Mouse (Mus musculus) limb, embryonic 13.5 days (tissue): ENCODE measurements around the gene Fan1. TPM values are rescaled to one million over a fixed set of nuclear protein-coding genes. Genes with fewer than 3 reads are reported as not detected.

ENCODE experiments used
- ATAC-seq: fragments of 200-750 bp; cut with Nextera tagmentation; 2 replicates; pipeline ENCODE4 v1.8.0; 2017; ENCODE audit warnings: low read depth, moderate number of reproducible peaks, moderate TSS enrichment; ENCODE audit not compliant: low FRiP score
- H3K27ac ChIP-seq: fragments of 300-500 bp; sonication (generic); 2 replicates; pipeline ENCODE4 v1.5.1; 2015; ENCODE audit warnings: inconsistent platforms, mild to moderate bottlenecking, moderate library complexity
- H3K27me3 ChIP-seq: fragments of 300-500 bp; sonication (generic); 2 replicates; pipeline ENCODE4 v1.6.1; 2015; ENCODE audit warnings: mild to moderate bottlenecking, inconsistent platforms
- H3K36me3 ChIP-seq: fragments of 300-500 bp; sonication (generic); 2 replicates; pipeline ENCODE4 v1.6.1; 2015; ENCODE audit warnings: inconsistent platforms, mild to moderate bottlenecking, moderate library complexity
- H3K4me1 ChIP-seq: fragments of 300-500 bp; sonication (generic); 2 replicates; pipeline ENCODE4 v1.6.1; 2015; ENCODE audit warnings: inconsistent platforms
- H3K4me2 ChIP-seq: fragments of 300-500 bp; sonication (generic); replicated peaks from 2 replicates; pipeline ENCODE4 v1.6.1; 2015; ENCODE audit warnings: inconsistent platforms, mild to moderate bottlenecking, moderate library complexity
- H3K4me3 ChIP-seq: fragments of 300-500 bp; sonication (generic); 2 replicates; pipeline ENCODE4 v1.5.1; 2015; ENCODE audit warnings: moderate library complexity, mild to moderate bottlenecking, inconsistent platforms
- H3K9ac ChIP-seq: fragments of 300-500 bp; sonication (generic); 2 replicates; pipeline ENCODE4 v1.6.1; 2015; ENCODE audit warnings: mild to moderate bottlenecking, inconsistent platforms
- H3K9me3 ChIP-seq: fragments of 300-500 bp; sonication (generic); 2 replicates; pipeline ENCODE4 v1.6.1; 2016; ENCODE audit warnings: inconsistent platforms
- WGBS: fragments of 180-500 bp; shearing (Covaris S2); methylation state at CpG from one replicate; pipeline ENCODE4 v1.1.7; 2015; 5-methylcytosine and 5-hydroxymethylcytosine counted together
- polyA plus RNA-seq: library from polyadenylated mRNA; unstranded; fragments of >200 nt; fragmentation: Nextera tagmentation; extraction: Ambion mirVana; gene quantifications from 2 replicates; pipeline ENCODE4 v1.2.1, GENCODE M21; 2015

The Fan1 gene
- polyA plus RNA-seq, 1 experiment from 2014 or later: 10.7 TPM

DNA sequence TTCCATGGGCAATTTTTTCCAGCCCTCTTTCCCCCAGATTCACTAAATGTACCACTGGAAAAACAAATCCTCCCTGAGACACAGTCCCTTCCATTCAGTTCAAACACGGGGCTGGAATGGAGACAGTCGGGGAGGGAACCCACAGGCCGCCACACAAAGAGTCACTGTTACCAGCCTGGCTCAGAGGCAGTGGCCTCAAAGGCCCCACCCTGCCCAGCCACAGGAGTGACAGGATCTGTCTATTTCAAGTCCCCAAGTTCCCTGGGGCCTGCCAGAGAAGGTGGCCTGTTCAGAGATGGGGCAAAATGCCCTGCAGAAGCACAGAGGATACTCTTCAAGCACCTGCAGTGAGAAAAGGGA is 13.3 kb downstream of the Fan1 start:
- ATAC-seq: peak; percentile 71
- no peaks in the 10 kb centered on the region for H3K9me3 ChIP-seq
- H3K4me1 ChIP-seq: no peaks in the 10 kb centered on the region
- H3K27me3 ChIP-seq: no peaks in the 10 kb centered on the region
- H3K27ac ChIP-seq: peak overlapping the region; percentile 80
- no peak overlapping the region for H3K4me2 ChIP-seq
- H3K4me3 ChIP-seq: no peak overlapping the region
- H3K36me3 ChIP-seq: peaks cover 88% of the 10 kb centered on the region
- no peak overlapping the region for H3K9ac ChIP-seq
- 80% methylated on average over 3 of the region's 3 CpGs for WGBS

DNA sequence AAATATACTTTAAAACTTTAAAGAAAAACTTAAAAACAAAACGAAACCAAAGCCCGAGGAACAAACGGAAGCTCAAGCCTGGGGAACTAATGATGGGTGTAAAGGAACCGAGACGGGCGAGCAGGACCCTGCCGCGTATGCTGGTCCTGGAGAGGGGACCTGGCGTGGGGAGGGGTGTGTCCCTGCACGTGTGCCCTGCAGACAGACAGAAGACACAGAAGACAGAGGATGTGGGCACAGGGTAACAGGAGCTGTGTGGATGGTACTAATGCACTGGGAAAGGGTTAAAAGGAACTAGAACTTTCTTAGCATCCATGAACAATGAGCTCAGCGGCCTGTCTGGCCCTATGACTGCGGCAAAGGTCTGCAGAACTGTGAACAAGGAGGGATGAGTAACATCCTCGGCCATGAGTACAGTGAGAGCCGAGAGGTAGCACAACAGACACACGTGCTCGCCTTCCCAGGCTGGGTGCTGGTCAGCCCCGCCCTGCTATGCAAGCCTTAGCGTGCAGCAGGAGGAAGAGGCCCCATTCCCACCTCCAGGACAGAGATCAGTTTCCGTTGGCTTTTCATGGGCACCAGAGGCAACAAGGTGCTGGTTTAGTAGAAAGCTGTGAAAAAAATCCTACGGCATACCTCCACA is 13.8 kb downstream of the Fan1 start:
- peak; percentile 80 for ATAC-seq
- no peaks in the 10 kb centered on the region for H3K27me3 ChIP-seq
- H3K27ac ChIP-seq: peak overlapping the region; percentile 82
- H3K9ac ChIP-seq: no peak overlapping the region
- no peaks in the 10 kb centered on the region for H3K9me3 ChIP-seq
- H3K4me3 ChIP-seq: no peak overlapping the region
- no peak overlapping the region for H3K4me2 ChIP-seq
- H3K4me1 ChIP-seq: no peaks in the 10 kb centered on the region
- 84% methylated on average over 20 of the region's 20 CpGs for WGBS
- peaks cover 89% of the 10 kb centered on the region for H3K36me3 ChIP-seq

DNA sequence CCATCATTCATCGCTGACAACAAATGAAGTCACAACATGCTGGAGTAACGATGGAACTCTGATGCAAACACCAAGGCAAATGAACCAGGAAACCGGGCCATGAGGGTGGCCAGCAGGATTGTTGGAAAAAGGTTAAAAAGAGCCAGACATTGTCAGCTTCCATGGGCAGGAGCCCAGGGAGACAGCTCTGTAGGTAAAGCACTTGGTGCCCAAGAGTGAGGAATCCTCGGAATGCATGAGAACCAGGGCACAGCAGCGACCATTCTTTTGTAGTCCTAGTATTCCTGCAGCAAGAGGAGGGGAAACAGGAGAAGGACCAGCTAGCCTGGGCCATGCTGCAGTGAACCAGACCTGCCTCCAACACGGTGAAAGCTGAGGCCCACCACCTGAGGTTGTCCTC is 15.2 kb downstream of the Fan1 start:
- no peak overlapping the region for H3K27ac ChIP-seq

DNA sequence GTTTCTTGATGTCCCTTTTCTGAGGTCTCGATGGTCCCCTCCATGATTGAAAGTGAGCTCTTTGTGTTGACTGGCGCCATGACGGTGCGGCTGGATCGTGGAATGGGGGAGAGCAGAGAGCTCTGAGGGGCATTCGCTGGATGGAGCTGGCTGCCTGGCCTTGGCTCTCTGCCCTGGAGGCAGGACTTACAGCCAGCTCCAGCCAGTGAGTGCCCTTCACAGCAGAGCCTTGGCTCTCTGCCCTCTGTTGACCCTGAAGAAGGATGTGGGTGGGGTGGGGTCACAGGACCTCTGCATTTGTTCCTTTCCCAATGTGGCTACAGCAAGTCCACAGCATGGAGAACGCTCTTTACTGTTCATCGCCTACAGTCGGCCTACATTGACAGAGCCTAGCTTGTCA is 16.5 kb downstream of the Fan1 start:
- Histone ChIP-seq H3K27ac (no peak overlapping the region), H3K4me2 (no peak overlapping the region), H3K4me1 (no peaks in the 10 kb centered on the region), H3K4me3 (no peak overlapping the region), H3K9me3 (no peaks in the 10 kb centered on the region), H3K36me3 (peaks cover 85% of the 10 kb centered on the region), H3K9ac (no peak overlapping the region), H3K27me3 (no peaks in the 10 kb centered on the region)
- ATAC-seq: no peak
- WGBS: 93% methylated on average over 9 of the region's 9 CpGs

More for the DNA sequence above, 15.2 kb downstream of the Fan1 start:
- Histone ChIP-seq H3K36me3 (peaks cover 85% of the 10 kb centered on the region), H3K27me3 (no peaks in the 10 kb centered on the region), H3K4me1 (no peaks in the 10 kb centered on the region), H3K4me2 (no peak overlapping the region), H3K9me3 (no peaks in the 10 kb centered on the region), H3K4me3 (no peak overlapping the region), H3K9ac (no peak overlapping the region)
- 90% methylated on average over 6 of the region's 6 CpGs for WGBS
- no peak for ATAC-seq

DNA sequence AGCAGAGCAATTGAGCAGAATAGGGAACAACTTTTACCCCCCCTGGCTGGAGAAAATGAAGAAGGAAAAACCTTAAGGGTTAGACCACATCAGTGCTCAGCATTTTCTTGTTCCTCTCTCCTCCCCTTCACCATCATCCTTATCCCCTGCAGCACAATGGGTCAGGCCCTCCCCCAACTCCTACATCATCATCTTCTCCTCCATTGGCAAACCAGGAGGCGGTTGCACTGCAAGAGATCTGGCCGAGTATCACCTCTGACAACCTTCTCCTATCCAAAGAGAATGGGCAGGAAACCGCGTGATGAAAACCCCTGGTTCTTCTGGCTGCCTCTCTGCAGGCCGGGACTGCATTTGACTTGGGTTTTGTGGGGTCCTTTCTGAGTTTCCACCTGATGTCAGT is 17.2 kb downstream of the Fan1 start:
- H3K4me3 ChIP-seq: no peak overlapping the region
- ATAC-seq: no peak
- H3K27me3 ChIP-seq: no peaks in the 10 kb centered on the region
- peaks cover 85% of the 10 kb centered on the region for H3K36me3 ChIP-seq
- H3K27ac ChIP-seq: no peak overlapping the region
- H3K9ac ChIP-seq: no peak overlapping the region
- no peak overlapping the region for H3K4me2 ChIP-seq
- 95% methylated on average over 5 of the region's 5 CpGs for WGBS
- H3K4me1 ChIP-seq: no peaks in the 10 kb centered on the region
- no peaks in the 10 kb centered on the region for H3K9me3 ChIP-seq

DNA sequence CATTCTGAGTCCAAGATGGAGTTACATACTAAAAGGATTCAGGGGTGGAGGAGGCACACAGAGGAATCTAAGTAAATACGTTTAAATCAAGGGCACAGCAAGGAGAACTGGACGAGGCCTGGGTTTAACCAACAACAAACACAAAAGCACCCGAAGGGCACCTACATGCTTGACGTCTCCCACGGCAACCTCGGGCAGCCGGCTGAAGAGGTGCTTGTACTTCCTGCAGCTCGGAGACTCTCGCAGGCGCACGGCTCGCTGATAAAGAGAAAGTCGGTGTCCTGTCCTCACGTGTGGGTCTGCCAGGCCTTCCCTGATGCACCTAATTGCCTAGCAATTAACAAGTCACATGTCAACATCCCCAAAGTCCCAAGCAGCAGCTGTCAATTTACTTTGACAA is 19.7 kb downstream of the Fan1 start:
- H3K27me3 ChIP-seq: no peaks in the 10 kb centered on the region
- no peaks in the 10 kb centered on the region for H3K4me1 ChIP-seq
- peaks cover 84% of the 10 kb centered on the region for H3K36me3 ChIP-seq
- H3K9me3 ChIP-seq: no peaks in the 10 kb centered on the region
- WGBS: 81% methylated on average over 14 of the region's 14 CpGs
- H3K4me2 ChIP-seq: no peak overlapping the region
- no peak overlapping the region for H3K4me3 ChIP-seq
- no peak overlapping the region for H3K9ac ChIP-seq
- H3K27ac ChIP-seq: no peak overlapping the region
- no peak for ATAC-seq

DNA sequence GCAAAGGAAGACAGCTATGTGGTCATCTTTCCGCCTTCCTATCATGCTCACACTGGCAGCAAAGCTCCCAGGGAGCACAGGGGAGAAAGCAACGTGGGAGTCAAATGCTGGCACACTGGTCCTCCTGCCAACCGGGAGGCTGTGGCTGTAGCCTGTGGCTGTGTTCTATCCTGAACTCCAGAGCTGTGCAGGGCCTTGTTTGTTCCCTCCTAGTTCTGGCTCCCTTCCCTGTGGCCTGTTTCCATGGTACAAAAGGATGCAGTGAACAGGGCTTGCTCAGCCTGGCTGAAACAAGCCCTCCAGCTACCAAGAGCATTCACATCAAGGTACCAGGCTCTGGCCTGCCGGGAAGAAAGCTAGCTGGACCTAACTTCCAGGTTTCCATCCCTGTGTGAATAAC is 22.8 kb downstream of the Fan1 start:
- Histone ChIP-seq H3K36me3 (peaks cover 82% of the 10 kb centered on the region), H3K9me3 (no peaks in the 10 kb centered on the region), H3K27me3 (no peaks in the 10 kb centered on the region), H3K4me2 (no peak overlapping the region), H3K27ac (no peak overlapping the region), H3K4me1 (no peaks in the 10 kb centered on the region), H3K4me3 (no peak overlapping the region), H3K9ac (no peak overlapping the region)
- 84% methylated on average over 4 of the region's 4 CpGs for WGBS
- ATAC-seq: no peak

DNA sequence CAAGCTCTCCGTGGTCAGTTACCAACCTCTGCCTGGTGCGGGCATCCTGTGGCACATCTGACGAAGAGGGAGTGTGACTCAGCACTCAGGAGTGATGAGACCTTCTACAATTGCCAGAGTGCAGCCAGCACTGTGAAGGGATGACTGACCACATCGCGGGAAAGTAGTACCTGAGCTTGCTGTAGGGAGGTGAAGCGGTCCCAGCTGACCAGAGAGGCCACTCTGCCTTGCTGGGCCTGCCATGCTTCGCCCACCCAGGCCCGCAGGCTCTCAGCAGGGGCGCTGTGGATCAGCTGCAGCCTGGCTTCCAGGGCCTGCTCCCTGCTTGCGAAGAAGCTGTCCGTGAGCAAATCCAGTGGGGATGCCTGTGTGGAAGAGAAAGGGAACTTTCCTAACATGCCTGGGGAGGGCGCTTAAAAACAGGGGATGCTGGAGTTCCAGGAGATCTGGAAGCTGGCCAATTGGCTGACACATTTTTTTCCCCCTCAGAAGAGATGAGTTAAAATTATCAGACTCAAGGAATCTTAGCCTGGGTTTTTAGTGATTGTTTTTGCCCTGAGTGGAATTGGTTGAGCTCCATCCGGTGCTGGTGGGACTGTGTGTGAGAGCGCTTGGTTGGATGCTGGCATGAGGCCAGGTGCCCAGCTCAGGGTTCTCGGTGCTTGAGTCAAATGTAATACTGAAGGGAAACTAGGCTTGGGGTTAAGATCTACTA is 24.6 kb downstream of the Fan1 start:
- no peak overlapping the region for H3K4me3 ChIP-seq
- H3K4me2 ChIP-seq: no peak overlapping the region
- no peak for ATAC-seq
- H3K36me3 ChIP-seq: peaks cover 81% of the 10 kb centered on the region
- no peak overlapping the region for H3K27ac ChIP-seq
- H3K9me3 ChIP-seq: no peaks in the 10 kb centered on the region
- no peaks in the 10 kb centered on the region for H3K4me1 ChIP-seq
- 87% methylated on average over 15 of the region's 15 CpGs for WGBS
- H3K27me3 ChIP-seq: no peaks in the 10 kb centered on the region
- H3K9ac ChIP-seq: no peak overlapping the region

DNA sequence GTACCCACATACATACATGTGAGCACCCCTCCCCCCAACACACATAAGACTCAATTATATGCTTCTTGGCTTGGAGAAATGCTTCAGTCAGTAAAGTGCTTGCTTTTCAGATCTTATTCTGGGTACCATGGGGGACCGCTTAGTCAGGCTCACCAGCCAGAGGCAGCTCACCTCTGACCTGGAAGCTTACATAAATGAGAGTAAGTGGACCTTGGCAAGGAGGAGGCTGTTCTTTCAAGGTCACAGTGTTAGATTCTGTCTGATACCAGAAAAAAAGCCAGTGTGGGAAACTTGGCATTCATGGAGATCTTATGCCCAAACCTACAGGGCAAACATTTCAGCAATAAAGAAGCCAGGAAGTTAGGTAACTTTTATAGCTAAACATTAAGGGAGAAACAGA is 26.1 kb downstream of the Fan1 start:
- Histone ChIP-seq H3K36me3 (peaks cover 76% of the 10 kb centered on the region), H3K9ac (no peak overlapping the region), H3K9me3 (no peaks in the 10 kb centered on the region), H3K27me3 (no peaks in the 10 kb centered on the region), H3K27ac (no peak overlapping the region), H3K4me3 (no peak overlapping the region), H3K4me2 (no peak overlapping the region), H3K4me1 (no peaks in the 10 kb centered on the region)
- 86% methylated on average over 1 of the region's 1 CpGs for WGBS
- ATAC-seq: no peak

DNA sequence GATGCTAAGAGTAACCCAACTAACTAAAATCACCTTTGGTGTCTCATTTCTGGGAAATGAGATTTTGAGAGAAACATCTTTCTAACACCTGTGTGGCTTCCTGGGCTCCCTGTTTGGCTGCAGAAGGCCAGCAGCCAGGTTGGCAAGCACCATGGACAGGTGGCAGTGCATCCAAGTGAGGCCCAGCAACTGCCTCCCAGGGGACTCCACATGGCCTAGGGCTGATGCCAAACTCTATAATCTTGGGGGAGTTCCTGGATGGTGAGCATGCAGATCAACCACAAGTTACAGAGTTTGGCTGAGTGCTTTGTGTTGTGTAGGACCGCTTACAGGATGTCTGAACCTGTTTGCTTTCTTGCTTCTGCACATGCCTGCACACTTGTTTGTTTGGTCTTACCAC is 41.2 kb downstream of the Fan1 start:
- WGBS: 91% methylated on average over 1 of the region's 1 CpGs
- no peak overlapping the region for H3K4me2 ChIP-seq
- H3K9me3 ChIP-seq: no peaks in the 10 kb centered on the region
- no peaks in the 10 kb centered on the region for H3K4me1 ChIP-seq
- no peak overlapping the region for H3K4me3 ChIP-seq
- H3K27me3 ChIP-seq: no peaks in the 10 kb centered on the region
- H3K9ac ChIP-seq: no peak overlapping the region
- no peak for ATAC-seq
- H3K36me3 ChIP-seq: peaks cover 69% of the 10 kb centered on the region
- no peak overlapping the region for H3K27ac ChIP-seq

DNA sequence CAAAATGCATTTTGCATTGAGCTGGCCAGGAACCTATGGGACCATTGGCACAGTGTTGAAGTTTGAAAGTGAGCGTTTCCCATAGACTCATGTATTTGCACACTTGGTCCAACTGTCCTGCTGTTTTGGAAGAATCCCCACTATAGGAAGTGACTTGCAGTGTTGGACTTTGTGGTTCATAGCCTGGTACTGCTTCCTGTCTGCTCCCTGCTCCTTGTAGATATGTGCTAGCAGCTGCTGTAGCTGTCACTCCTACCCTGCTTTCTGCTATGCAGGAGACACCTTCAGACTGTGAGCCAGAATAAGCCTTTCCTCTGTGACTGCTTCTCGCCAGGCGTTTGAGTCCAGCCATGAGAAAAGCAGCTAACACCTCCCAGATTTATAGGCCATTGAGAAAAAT is 42.6 kb downstream of the Fan1 start:
- no peak overlapping the region for H3K4me2 ChIP-seq
- no peak overlapping the region for H3K4me3 ChIP-seq
- H3K4me1 ChIP-seq: no peaks in the 10 kb centered on the region
- no peaks in the 10 kb centered on the region for H3K9me3 ChIP-seq
- 94% methylated on average over 3 of the region's 3 CpGs for WGBS
- ATAC-seq: no peak
- no peaks in the 10 kb centered on the region for H3K27me3 ChIP-seq
- H3K27ac ChIP-seq: no peak overlapping the region
- H3K9ac ChIP-seq: no peak overlapping the region
- peaks cover 63% of the 10 kb centered on the region for H3K36me3 ChIP-seq

DNA sequence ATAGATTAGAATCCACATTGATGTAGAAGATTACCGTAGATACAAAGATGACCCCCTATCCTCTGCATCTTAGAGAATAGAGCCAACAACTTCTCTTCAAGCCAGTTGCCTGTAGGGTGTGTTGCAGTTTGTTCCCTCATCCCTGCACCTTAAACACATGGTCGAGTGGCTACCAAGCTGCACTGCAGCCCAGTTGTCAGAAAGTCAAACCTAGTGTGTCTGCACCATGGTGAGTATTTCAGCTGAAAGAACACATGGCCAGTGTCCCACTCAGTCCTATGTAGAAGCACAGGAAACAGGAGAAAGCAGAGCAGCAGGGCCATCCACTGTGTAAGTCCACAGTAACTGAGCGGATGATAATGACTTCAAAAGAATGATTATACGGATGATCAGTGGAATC is 46.4 kb downstream of the Fan1 start:
- Histone ChIP-seq H3K4me2 (no peak overlapping the region), H3K9me3 (no peaks in the 10 kb centered on the region), H3K36me3 (peaks cover 43% of the 10 kb centered on the region), H3K27me3 (no peaks in the 10 kb centered on the region), H3K9ac (no peak overlapping the region), H3K4me3 (no peak overlapping the region), H3K27ac (no peak overlapping the region), H3K4me1 (no peaks in the 10 kb centered on the region)
- WGBS: 88% methylated on average over 4 of the region's 4 CpGs
- ATAC-seq: no peak

DNA sequence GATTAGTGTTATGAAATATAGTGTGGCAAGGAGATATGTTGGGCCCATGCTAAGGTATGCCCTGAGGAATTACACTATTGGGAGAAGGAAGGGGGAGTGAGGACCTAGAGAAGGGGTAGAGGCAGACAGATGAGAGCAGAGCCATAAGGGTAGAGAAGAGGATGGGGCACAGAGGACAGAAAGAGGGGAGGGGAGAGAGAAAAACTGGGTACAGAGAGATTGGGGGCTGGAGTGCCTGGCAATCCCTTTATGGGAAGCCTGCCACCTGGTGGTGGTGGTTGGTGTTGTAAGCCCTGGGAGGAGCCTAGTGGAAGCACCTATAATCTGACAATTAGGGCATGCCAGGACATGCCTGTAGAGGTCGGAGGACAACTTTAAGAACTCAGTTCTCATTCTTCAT is 47.0 kb downstream of the Fan1 start:
- Histone ChIP-seq H3K9me3 (no peaks in the 10 kb centered on the region), H3K27me3 (no peaks in the 10 kb centered on the region), H3K4me3 (no peak overlapping the region), H3K4me1 (no peaks in the 10 kb centered on the region), H3K36me3 (peaks cover 47% of the 10 kb centered on the region), H3K27ac (no peak overlapping the region), H3K9ac (no peak overlapping the region), H3K4me2 (no peak overlapping the region)
- ATAC-seq: no peak
- 30% methylated on average over 1 of the region's 1 CpGs for WGBS
